Mouse (Mus musculus) hindbrain, postnatal 0 days (tissue): ENCODE data around the gene Dclk2. TPM values are rescaled to one million over a fixed set of nuclear protein-coding genes. Genes with fewer than 3 reads are reported as not detected.

ENCODE experiments used
- ATAC-seq: fragments of 200-750 bp; cut with Nextera tagmentation; 2 replicates; pipeline ENCODE4 v1.8.0; 2017; ENCODE audit warnings: mild to moderate bottlenecking, moderate TSS enrichment, moderate library complexity
- DNase-seq: peaks from one replicate; pipeline ENCODE4 v3.0.0-alpha.2; 2015; ENCODE audit warnings: low spot score
- H3K27ac ChIP-seq: fragments of 300-500 bp; sonication (generic); 2 replicates; pipeline ENCODE4 v1.5.1; 2014; ENCODE audit warnings: mild to moderate bottlenecking
- H3K27me3 ChIP-seq: fragments of 300-500 bp; sonication (generic); 2 replicates; pipeline ENCODE4 v1.6.1; 2014; ENCODE audit warnings: low read length, mixed read lengths; ENCODE audit not compliant: insufficient read depth
- H3K36me3 ChIP-seq: fragments of 300-500 bp; sonication (generic); 2 replicates; pipeline ENCODE4 v1.6.1; 2014; ENCODE audit warnings: low read length, mixed read lengths; ENCODE audit not compliant: insufficient read depth
- H3K4me1 ChIP-seq: fragments of 300-500 bp; sonication (generic); 2 replicates; pipeline ENCODE4 v1.6.1; 2014; ENCODE audit warnings: antibody characterized with exemption, low read length, mixed read lengths; ENCODE audit not compliant: insufficient read depth
- H3K4me2 ChIP-seq: fragments of 300-500 bp; sonication (generic); 2 replicates; pipeline ENCODE4 v1.6.1; 2014; ENCODE audit warnings: low read depth, mild to moderate bottlenecking, low read length, moderate library complexity, mixed read lengths
- H3K4me3 ChIP-seq: fragments of 300-500 bp; sonication (generic); 2 replicates; pipeline ENCODE4 v1.5.1; 2014; ENCODE audit warnings: low read length
- H3K9ac ChIP-seq: fragments of 300-500 bp; sonication (generic); replicated peaks from 2 replicates; pipeline ENCODE4 v1.6.1; 2014; ENCODE audit warnings: mild to moderate bottlenecking, low read length, moderate library complexity, mixed read lengths
- H3K9me3 ChIP-seq: fragments of 300-500 bp; sonication (generic); 2 replicates; pipeline ENCODE4 v1.6.1; 2016; ENCODE audit warnings: low read length, mixed read lengths
- CTCF ChIP-seq: IDR thresholded peaks from 2 replicates; pipeline ENCODE4 v1.5.1; 2016; ENCODE audit warnings: antibody characterized with exemption, control low read depth, low read depth
- WGBS: fragments of 180-500 bp; shearing (Covaris S2); extraction: QIAGEN DNeasy Blood & Tissue Kit; methylation state at CpG from one replicate; pipeline ENCODE4 v1.1.7; 2014; 5-methylcytosine and 5-hydroxymethylcytosine counted together
- polyA plus RNA-seq: library from polyadenylated mRNA; unstranded; fragments of >200 nt; fragmentation: Nextera tagmentation; extraction: Ambion mirVana; gene quantifications from 2 replicates; pipeline ENCODE4 v1.2.1, GENCODE M21; 2015
- total RNA-seq: library from RNA; depleted of rRNA; stranded (reverse); fragments of >200 nt; gene quantifications from 2 replicates; pipeline ENCODE4 v1.2.3, GENCODE M21; 2014

Dclk2 gene
- total and polyA plus RNA-seq, 2 experiments from 2014 or later: 69.6 to 159 TPM

DNA sequence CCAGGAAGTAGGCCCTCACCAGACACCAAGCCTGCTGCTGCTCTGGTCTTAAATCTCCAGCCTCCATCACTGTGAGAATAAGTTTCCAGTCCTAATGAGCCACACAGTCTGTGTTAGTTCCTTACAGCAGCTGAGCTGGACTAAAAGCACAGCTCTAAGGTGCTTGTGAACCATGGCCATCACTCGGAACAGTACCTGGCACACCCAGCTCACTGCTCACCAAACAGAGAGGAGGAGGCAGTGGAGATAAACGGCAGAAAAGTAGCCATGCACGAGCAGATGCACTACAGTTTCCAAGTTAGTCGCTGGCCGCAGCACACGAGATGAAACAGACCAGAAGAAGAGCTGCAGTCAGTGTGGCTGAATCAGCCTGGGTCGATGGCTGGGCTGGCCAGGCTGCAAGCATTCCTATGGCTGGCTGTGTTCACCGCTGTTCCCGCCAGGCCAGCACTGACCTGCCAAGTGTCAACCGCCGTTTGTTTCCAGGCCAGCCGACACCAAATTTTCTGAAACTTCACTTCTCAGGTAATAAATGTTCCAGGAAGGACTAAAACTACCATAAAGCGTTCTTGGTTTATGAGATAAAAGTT, 122.7 kb downstream of the Dclk2 start:
- Histone ChIP-seq H3K4me1 (peaks cover 5% of the 10 kb centered on the region; the same call in 1 of the 2 replicates), H3K27ac (no peak overlapping the region), H3K4me2 (no peak overlapping the region), H3K27me3 (no peaks in the 10 kb centered on the region), H3K9ac (no peak overlapping the region), H3K36me3 (peaks cover 19% of the 10 kb centered on the region), H3K9me3 (no peaks in the 10 kb centered on the region), H3K4me3 (no peak overlapping the region)
- TF ChIP-seq CTCF: no peak
- no peak for ATAC-seq
- DNase-seq: no peak
- WGBS: 75% methylated on average over 13 of the region's 13 CpGs

GRCm38 (mm10) chr3:86796716-86797115, 123.9 kb downstream of the Dclk2 start:
- ATAC-seq (no peak), DNase-seq (peak; percentile 46)
- Histone ChIP-seq H3K27ac (no peak overlapping the region), H3K9ac (no peak overlapping the region), H3K4me1 (peaks cover 5% of the 10 kb centered on the region; the same call in 1 of the 2 replicates), H3K27me3 (no peaks in the 10 kb centered on the region), H3K4me3 (no peak overlapping the region), H3K9me3 (no peaks in the 10 kb centered on the region), H3K4me2 (no peak overlapping the region), H3K36me3 (peaks cover 30% of the 10 kb centered on the region)
- TF ChIP-seq CTCF: peak; percentile 77
- 52% methylated on average over 6 of the region's 6 CpGs for WGBS

DNA sequence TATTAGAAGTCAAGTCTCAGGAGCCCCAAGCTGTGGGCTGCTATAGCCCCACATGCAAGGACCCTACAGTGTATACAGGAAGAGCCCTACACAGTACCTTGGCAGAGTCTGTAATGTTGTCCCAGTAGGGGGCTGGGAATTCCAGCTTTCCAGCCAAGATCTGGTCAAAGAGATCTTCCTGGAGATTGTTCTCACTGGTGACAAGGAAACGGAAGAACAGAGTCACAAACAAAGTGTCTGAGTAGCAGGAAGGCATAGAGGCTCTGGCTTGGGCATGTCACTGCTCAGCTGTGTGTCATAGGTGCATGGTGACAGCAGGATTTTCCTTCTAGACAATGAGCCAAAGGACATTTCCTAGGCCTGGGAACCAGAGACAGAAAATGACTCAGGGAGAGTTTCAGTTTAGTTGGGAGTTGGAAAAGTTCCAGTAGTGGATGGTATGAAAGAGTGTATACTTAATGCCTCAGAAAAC, 126.9 kb downstream of the Dclk2 start:
- ATAC-seq: peak; percentile 56
- H3K36me3 ChIP-seq: peaks cover 27% of the 10 kb centered on the region

GRCm38 (mm10) chr3:86793264-86793663, 127.4 kb downstream of the Dclk2 start:
- Histone ChIP-seq H3K27me3 (no peaks in the 10 kb centered on the region), H3K27ac (peak overlapping the region; percentile 51; the same call in 1 of the 2 replicates), H3K9ac (no peak overlapping the region), H3K4me1 (peaks cover 10% of the 10 kb centered on the region; the same call in 1 of the 2 replicates), H3K36me3 (peaks cover 27% of the 10 kb centered on the region), H3K4me2 (no peak overlapping the region), H3K9me3 (no peaks in the 10 kb centered on the region), H3K4me3 (no peak overlapping the region)
- DNase-seq: no peak
- TF ChIP-seq CTCF: no peak
- 62% methylated on average over 4 of the region's 4 CpGs for WGBS
- ATAC-seq: 0 out of 2 replicates have a peak, but pooled peaks have one; percentile 6

More for the DNA sequence above, 126.9 kb downstream of the Dclk2 start:
- Histone ChIP-seq H3K27ac (peak overlapping the region; percentile 51; the same call in 1 of the 2 replicates), H3K4me3 (no peak overlapping the region), H3K9me3 (no peaks in the 10 kb centered on the region), H3K9ac (no peak overlapping the region), H3K4me2 (no peak overlapping the region), H3K4me1 (peaks cover 9% of the 10 kb centered on the region; the same call in 1 of the 2 replicates), H3K27me3 (no peaks in the 10 kb centered on the region)
- TF ChIP-seq CTCF: no peak
- DNase-seq: peak; percentile 44
- 14% methylated on average over 1 of the region's 1 CpGs for WGBS

- ATAC-seq (no peak), DNase-seq (peak; percentile 48)
- Histone ChIP-seq H3K36me3 (peaks cover 21% of the 10 kb centered on the region), H3K4me2 (no peak overlapping the region), H3K4me3 (no peak overlapping the region), H3K9ac (no peak overlapping the region), H3K4me1 (peaks cover 19% of the 10 kb centered on the region), H3K9me3 (no peaks in the 10 kb centered on the region), H3K27me3 (no peaks in the 10 kb centered on the region), H3K27ac (peak overlapping the region; percentile 54; the same call in 1 of the 2 replicates)
- TF ChIP-seq CTCF: no peak
- 73% methylated on average over 5 of the region's 5 CpGs for WGBS
These were observed 130.9 kb downstream of the Dclk2 start for GRCm38 (mm10) chr3:86789752-86790151.

GRCm38 (mm10) chr3:86788711-86789110, 131.9 kb downstream of the Dclk2 start:
- TF ChIP-seq CTCF: peak; percentile 84
- no peak overlapping the region for H3K4me3 ChIP-seq
- peak overlapping the region; percentile 45; the same call in 1 of the 2 replicates for H3K27ac ChIP-seq
- no peak overlapping the region for H3K4me2 ChIP-seq
- H3K4me1 ChIP-seq: peaks cover 17% of the 10 kb centered on the region
- 45% methylated on average over 6 of the region's 6 CpGs for WGBS
- 0 out of 2 replicates have a peak overlapping the region, but pooled peaks have one; percentile 10 for H3K9ac ChIP-seq
- H3K9me3 ChIP-seq: no peaks in the 10 kb centered on the region
- no peaks in the 10 kb centered on the region for H3K27me3 ChIP-seq
- ATAC-seq (no peak), DNase-seq (peak; percentile 92)
- peaks cover 29% of the 10 kb centered on the region for H3K36me3 ChIP-seq
